Mouse (Mus musculus) intestine, embryonic 14.5 days (tissue): ENCODE data around the gene Ccdc185. TPM values are rescaled to one million over a fixed set of nuclear protein-coding genes. Genes with fewer than 3 reads are reported as not detected.

ENCODE experiments used
- ATAC-seq: fragments of 200-750 bp; cut with Nextera tagmentation; replicated peaks from 2 replicates; pipeline ENCODE4 v1.8.0; 2017; ENCODE audit warnings: low read depth, moderate number of reproducible peaks, moderate TSS enrichment, moderate library complexity; ENCODE audit not compliant: low FRiP score, low TSS enrichment
- DNase-seq: peaks from one replicate; pipeline ENCODE4 v3.0.0-alpha.2; 2018; ENCODE audit warnings: low spot score
- H3K27ac ChIP-seq: fragments of 300-500 bp; sonication (generic); 2 replicates; pipeline ENCODE4 v1.5.1; 2014; ENCODE audit warnings: low read depth, mild to moderate bottlenecking, control low read depth
- H3K27me3 ChIP-seq: fragments of 300-500 bp; sonication (generic); replicated peaks from 2 replicates; pipeline ENCODE4 v1.6.1; 2014; ENCODE audit warnings: low read length, control low read depth; ENCODE audit not compliant: control insufficient read depth, insufficient read depth
- H3K36me3 ChIP-seq: fragments of 300-500 bp; sonication (generic); 2 replicates; pipeline ENCODE4 v1.6.1; 2014; ENCODE audit warnings: low read length, control low read depth; ENCODE audit not compliant: control insufficient read depth, insufficient read depth
- H3K4me1 ChIP-seq: fragments of 300-500 bp; sonication (generic); replicated peaks from 2 replicates; pipeline ENCODE4 v1.6.1; 2014; ENCODE audit warnings: low read length, control low read depth, mixed read lengths; ENCODE audit not compliant: control insufficient read depth, insufficient read depth
- H3K4me2 ChIP-seq: fragments of 300-500 bp; sonication (generic); 2 replicates; pipeline ENCODE4 v1.6.1; 2014; ENCODE audit warnings: low read length
- H3K4me3 ChIP-seq: fragments of 300-500 bp; sonication (generic); 2 replicates; pipeline ENCODE4 v1.5.1; 2014; ENCODE audit warnings: low read depth, low read length, control low read depth, mixed read lengths
- H3K9ac ChIP-seq: fragments of 300-500 bp; sonication (generic); 2 replicates; pipeline ENCODE4 v1.6.1; 2014; ENCODE audit warnings: mild to moderate bottlenecking, low read length
- H3K9me3 ChIP-seq: fragments of 300-500 bp; sonication (generic); 2 replicates; pipeline ENCODE4 v1.6.1; 2016; ENCODE audit warnings: low read length, control low read depth; ENCODE audit not compliant: control insufficient read depth
- WGBS: fragments of 180-500 bp; shearing (Covaris S2); extraction: QIAGEN DNeasy Blood & Tissue Kit; methylation state at CpG from one replicate; pipeline ENCODE4 v1.1.7; 2014; 5-methylcytosine and 5-hydroxymethylcytosine counted together
- polyA plus RNA-seq: library from polyadenylated mRNA; unstranded; fragments of >200 nt; fragmentation: Nextera tagmentation; extraction: Ambion mirVana; gene quantifications from 2 replicates; pipeline ENCODE4 v1.2.1, GENCODE M21; 2014

Gene Ccdc185
- polyA plus RNA-seq, 1 experiment from 2014 or later: not detected

GRCm38 (mm10) chr1:182758783-182759182 is 9.8 kb upstream of the Ccdc185 start:
- no peak overlapping the region for H3K4me3 ChIP-seq
- no peaks in the 10 kb centered on the region; the same call in 1 of the 2 replicates for H3K4me1 ChIP-seq
- no peak overlapping the region for H3K9ac ChIP-seq
- DNase-seq: no peak
- no peak overlapping the region for H3K4me2 ChIP-seq
- H3K27ac ChIP-seq: no peak overlapping the region
- H3K27me3 ChIP-seq: peaks cover 7% of the 10 kb centered on the region
- 90% methylated on average over 1 of the region's 1 CpGs for WGBS
- no peaks in the 10 kb centered on the region for H3K9me3 ChIP-seq
- no peak for ATAC-seq
- H3K36me3 ChIP-seq: no peaks in the 10 kb centered on the region

- Histone ChIP-seq H3K27me3 (no peaks in the 10 kb centered on the region), H3K4me3 (no peak overlapping the region), H3K9ac (no peak overlapping the region), H3K4me1 (no peaks in the 10 kb centered on the region), H3K27ac (no peak overlapping the region), H3K36me3 (no peaks in the 10 kb centered on the region), H3K4me2 (no peak overlapping the region), H3K9me3 (no peaks in the 10 kb centered on the region)
- ATAC-seq (no peak), DNase-seq (no peak)
- 86% methylated on average over 5 of the region's 5 CpGs for WGBS
Measured at GRCm38 (mm10) chr1:182754865-182755264, 5.9 kb upstream of the Ccdc185 start.

- H3K4me1 ChIP-seq: no peaks in the 10 kb centered on the region
- no peak overlapping the region for H3K9ac ChIP-seq
- ATAC-seq (no peak), DNase-seq (no peak)
- H3K9me3 ChIP-seq: no peaks in the 10 kb centered on the region
- no peaks in the 10 kb centered on the region for H3K27me3 ChIP-seq
- no peak overlapping the region for H3K4me3 ChIP-seq
- 81% methylated on average over 8 of the region's 8 CpGs for WGBS
- no peak overlapping the region for H3K27ac ChIP-seq
- H3K36me3 ChIP-seq: no peaks in the 10 kb centered on the region
- H3K4me2 ChIP-seq: no peak overlapping the region
Measured at GRCm38 (mm10) chr1:182753694-182754093, 4.7 kb upstream of the Ccdc185 start.

GRCm38 (mm10) chr1:182751301-182751700 is 2.3 kb upstream of the Ccdc185 start:
- Histone ChIP-seq H3K4me2 (no peak overlapping the region), H3K27me3 (no peaks in the 10 kb centered on the region), H3K9ac (no peak overlapping the region), H3K36me3 (no peaks in the 10 kb centered on the region), H3K9me3 (no peaks in the 10 kb centered on the region), H3K27ac (no peak overlapping the region), H3K4me1 (no peaks in the 10 kb centered on the region), H3K4me3 (no peak overlapping the region)
- WGBS: 79% methylated on average over 8 of the region's 8 CpGs
- ATAC-seq (no peak), DNase-seq (no peak)

- H3K27ac ChIP-seq: no peak overlapping the region
- no peaks in the 10 kb centered on the region for H3K27me3 ChIP-seq
- no peak overlapping the region for H3K9ac ChIP-seq
- H3K36me3 ChIP-seq: no peaks in the 10 kb centered on the region
- DNase-seq (no peak), ATAC-seq (no peak)
- no peak overlapping the region for H3K4me2 ChIP-seq
- 0 out of 2 replicates have a peak, but pooled peaks cover 2% of the 10 kb centered on the region for H3K9me3 ChIP-seq
- H3K4me1 ChIP-seq: no peaks in the 10 kb centered on the region
- 80% methylated on average over 17 of the region's 17 CpGs for WGBS
- H3K4me3 ChIP-seq: no peak overlapping the region
Measured at GRCm38 (mm10) chr1:182747834-182748233, 1.1 kb downstream of the Ccdc185 start.

GRCm38 (mm10) chr1:182747081-182747480 is 1.9 kb downstream of the Ccdc185 start:
- Histone ChIP-seq H3K4me2 (no peak overlapping the region), H3K4me1 (no peaks in the 10 kb centered on the region), H3K27ac (no peak overlapping the region), H3K27me3 (no peaks in the 10 kb centered on the region), H3K9me3 (0 out of 2 replicates have a peak, but pooled peaks cover 2% of the 10 kb centered on the region), H3K36me3 (no peaks in the 10 kb centered on the region), H3K9ac (no peak overlapping the region), H3K4me3 (no peak overlapping the region)
- ATAC-seq: no peak
- no peak for DNase-seq
- WGBS: 91% methylated on average over 9 of the region's 9 CpGs

- no peaks in the 10 kb centered on the region for H3K9me3 ChIP-seq
- no peak overlapping the region for H3K4me3 ChIP-seq
- peak overlapping the region; percentile 55; the same call in 1 of the 2 replicates for H3K27ac ChIP-seq
- 36% methylated on average over 4 of the region's 4 CpGs for WGBS
- ATAC-seq: no peak
- no peak overlapping the region for H3K4me2 ChIP-seq
- no peak overlapping the region for H3K9ac ChIP-seq
- DNase-seq: no peak
- H3K27me3 ChIP-seq: no peaks in the 10 kb centered on the region
- peaks cover 22% of the 10 kb centered on the region for H3K4me1 ChIP-seq
- no peaks in the 10 kb centered on the region for H3K36me3 ChIP-seq
Measured at GRCm38 (mm10) chr1:182735891-182736290, 13.1 kb downstream of the Ccdc185 start.

- Histone ChIP-seq H3K27ac (no peak overlapping the region), H3K36me3 (no peaks in the 10 kb centered on the region), H3K9ac (no peak overlapping the region), H3K4me3 (no peak overlapping the region), H3K4me1 (peaks cover 22% of the 10 kb centered on the region), H3K4me2 (no peak overlapping the region), H3K27me3 (no peaks in the 10 kb centered on the region), H3K9me3 (no peaks in the 10 kb centered on the region)
- ATAC-seq: no peak
- no peak for DNase-seq
- WGBS: 25% methylated on average over 7 of the region's 7 CpGs
Measured at GRCm38 (mm10) chr1:182732695-182733094, 16.3 kb downstream of the Ccdc185 start.

- peak; percentile 34 for DNase-seq
- no peak overlapping the region for H3K4me2 ChIP-seq
- no peak overlapping the region for H3K9ac ChIP-seq
- 85% methylated on average over 9 of the region's 9 CpGs for WGBS
- no peaks in the 10 kb centered on the region for H3K9me3 ChIP-seq
- peaks cover 14% of the 10 kb centered on the region for H3K4me1 ChIP-seq
- H3K27ac ChIP-seq: no peak overlapping the region
- no peaks in the 10 kb centered on the region for H3K27me3 ChIP-seq
- no peak overlapping the region for H3K4me3 ChIP-seq
- ATAC-seq: no peak
- no peaks in the 10 kb centered on the region for H3K36me3 ChIP-seq
Measured at GRCm38 (mm10) chr1:182729002-182729401, 20.0 kb downstream of the Ccdc185 start.
